Mouse (Mus musculus) erythroblast, embryonic 14.5 days (primary cell): ENCODE measurements around the gene Rab40b.

Experiments
- GATA1 ChIP-seq: IDR thresholded peaks from 2 replicates; pipeline ENCODE4 v1.6.1; 2012; ENCODE audit warnings: low read length, inconsistent platforms, mixed read lengths
- TAL1 ChIP-seq: IDR thresholded peaks from 3 replicates; pipeline ENCODE4 v1.6.1; 2012; ENCODE audit warnings: low read length, inconsistent platforms, mixed read lengths

DNA sequence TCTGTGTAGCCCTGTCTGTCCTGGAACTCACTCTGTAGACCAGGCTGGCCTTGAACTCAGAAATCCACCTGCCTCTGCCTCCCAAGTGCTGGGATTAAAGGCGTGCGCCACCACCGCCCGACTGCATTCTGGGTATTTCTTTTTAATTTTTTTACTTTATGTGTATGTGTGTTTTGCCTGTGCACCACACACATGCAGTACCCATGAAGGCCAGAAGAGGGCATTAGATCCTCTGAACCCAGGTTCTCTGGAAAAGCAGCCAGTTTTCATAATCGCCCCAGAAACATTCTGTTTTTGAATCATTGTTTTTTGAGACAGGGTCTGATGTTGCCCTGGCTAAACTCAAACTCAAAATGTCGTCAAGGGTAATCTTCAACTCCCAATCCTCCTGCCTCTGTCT is 18.4 kb downstream of the Rab40b start:
- no peak for TF ChIP-seq GATA1
- TF ChIP-seq TAL1 = no peak
